26 mouse cellular contexts compared by ENCODE assay signal in the genomic region with DNA sequence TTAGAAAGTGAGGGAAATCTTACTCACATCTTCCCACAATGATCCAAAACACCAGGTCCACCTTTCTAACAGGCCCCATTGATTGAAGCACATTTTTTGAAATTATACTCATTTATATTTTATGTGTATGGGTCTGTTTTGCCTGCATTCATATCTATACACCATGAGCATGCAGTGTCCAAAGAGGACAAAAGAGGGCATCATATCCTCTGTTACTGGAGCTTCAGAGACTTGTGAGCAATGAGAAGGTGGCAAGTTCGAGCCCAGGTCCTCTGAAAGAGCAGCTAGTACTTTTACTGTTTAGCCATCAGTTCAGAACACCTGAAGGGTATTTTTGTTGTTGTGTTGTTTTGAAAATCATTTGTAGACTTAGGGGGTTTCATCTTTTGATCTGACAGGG. TPM values are rescaled to one million over a fixed set of nuclear protein-coding genes. Genes with fewer than 3 reads are reported as not detected.
DNase-seq lines count a peak whose midpoint lies in the region; ATAC-seq and TF ChIP-seq lines count a peak whose summit lies in the region.
"Had no signal": no experiment of that assay in that cellular context is flagged by ENCODE, and none has a peak within 500 bp of the region (broad histone marks: within the 10 kb centered on the region; RNA-seq: fewer than 3 reads in every experiment).

No protein-coding gene starts in this region.

- no peaks in the 10 kb centered on the region for H3K79me2 ChIP-seq in CH12.LX (replicated peaks; ENCODE audit: control insufficient read depth, extremely low read depth, insufficient read depth, poor library complexity, severe bottlenecking)

- DNase-seq in heart, adult 11 months, result peak; percentile 29
- no peak for DNase-seq in heart, embryonic 10.5 days (ENCODE audit: low spot score)
- DNase-seq in 3T3-L1 (ENCODE audit: low read depth, low spot score), result peak; percentile 35
- no peak for DNase-seq in CH12.LX (ENCODE audit: extremely low read depth)
- DNase-seq in naive thymus-derived CD4-positive, alpha-beta T cell, adult 2 months (ENCODE audit: low read depth), result peak; percentile 8
- DNase-seq: adrenal gland, postnatal 10 days; adrenal gland, postnatal 36 days; embryo, embryonic 11 days; gastrocnemius, postnatal 10 days; gastrocnemius, postnatal 36 days; heart, adult 18-20 months; kidney, adult 18-20 months had no signal

- H3K4me2 ChIP-seq in CH12.LX (ENCODE audit: insufficient read depth, low read depth, poor library complexity, severe bottlenecking), result no peak overlapping the region
- H3K4me2 ChIP-seq in hindbrain, embryonic 16.5 days (ENCODE audit: low read length), result no peak overlapping the region
- H3K4me2 ChIP-seq: embryonic facial prominence, embryonic 13.5 days; forebrain, embryonic 13.5 days; heart, embryonic 11.5 days; hindbrain, embryonic 12.5 days; hindbrain, embryonic 15.5 days had no signal

- H3K4me1 ChIP-seq in heart, embryonic 10.5 days, result no peaks in the 10 kb centered on the region
- H3K4me1 ChIP-seq in CH12.LX (ENCODE audit: control insufficient read depth in 1 of 2, insufficient read depth in 2 of 2), result peaks cover 11 to 36% of the 10 kb centered on the region in 2 experiments
- H3K4me1 ChIP-seq in hindbrain, embryonic 16.5 days (ENCODE audit: control insufficient read depth, insufficient read depth, low read depth, low read length), result no peaks in the 10 kb centered on the region; the same call in 1 of the 2 replicates
- H3K4me1 ChIP-seq: hindbrain, embryonic 12.5 days had no signal

- H3K36me3 ChIP-seq in heart, embryonic 10.5 days, result no peaks in the 10 kb centered on the region
- no peaks in the 10 kb centered on the region for H3K36me3 ChIP-seq in CH12.LX (replicated peaks in 1 of 2; ENCODE audit: control insufficient read depth in 1 of 2, insufficient read depth in 1 of 2, low read length in 1 of 2)
- H3K36me3 ChIP-seq in hindbrain, embryonic 16.5 days (ENCODE audit: control insufficient read depth, insufficient read depth, low read length), result no peaks in the 10 kb centered on the region
- H3K36me3 ChIP-seq: embryonic facial prominence, embryonic 10.5 days; embryonic facial prominence, embryonic 13.5 days; forebrain, embryonic 10.5 days; G1E; hindbrain, embryonic 12.5 days; hindbrain, embryonic 15.5 days had no signal

- peak; percentile 58 for TF ChIP-seq RAD21 in CH12.LX (IDR thresholded peaks at IDR 0.05; ENCODE audit: low read depth, low read length)

- no peak for TF ChIP-seq EP300 in CH12.LX (IDR thresholded peaks at IDR 0.05; ENCODE audit: low read length)

- TF ChIP-seq CTCF in CH12.LX (conservative IDR thresholded peaks at IDR 0.05 in 1 of 2, IDR thresholded peaks at IDR 0.05 in 1 of 2; ENCODE audit: low read depth in 2 of 2, low read length in 2 of 2), result peak in 1 of 2 experiments; percentile 56; a peak in 2 of 4 replicates

- dilution Hi-C loops in CH12.LX (cut with MboI; ENCODE audit: extremely low pct_ligation_motif_present, extremely low pct_unique_long_range_greater_than_20kb, low sequenced_read_pairs), result no loop called here

- H3K27ac ChIP-seq in heart, embryonic 10.5 days, result no peak overlapping the region
- no peak overlapping the region for H3K27ac ChIP-seq in CH12.LX (ENCODE audit: insufficient read depth, low read depth)
- no peak overlapping the region for H3K27ac ChIP-seq in hindbrain, embryonic 16.5 days (ENCODE audit: low read depth, low read length)
- H3K27ac ChIP-seq: embryonic facial prominence, embryonic 10.5 days; forebrain, embryonic 10.5 days; forebrain, embryonic 13.5 days; hindbrain, embryonic 12.5 days; hindbrain, embryonic 15.5 days had no signal

- H3K9ac ChIP-seq in CH12.LX (ENCODE audit: insufficient read depth, low read depth), result no peak overlapping the region
- no peak overlapping the region for H3K9ac ChIP-seq in hindbrain, embryonic 16.5 days (ENCODE audit: low read depth, low read length)
- H3K9ac ChIP-seq: embryonic facial prominence, embryonic 13.5 days; forebrain, embryonic 13.5 days; hindbrain, embryonic 12.5 days; hindbrain, embryonic 15.5 days had no signal

- TF ChIP-seq POLR2A in CH12.LX (IDR thresholded peaks at IDR 0.05; ENCODE audit: low read depth, low read length), result no peak

- H3K9me3 ChIP-seq in heart, embryonic 10.5 days, result no peaks in the 10 kb centered on the region; the same call in 1 of the 2 replicates
- H3K9me3 ChIP-seq in CH12.LX (replicated peaks; ENCODE audit: low read length), result peaks cover under 1% of the 10 kb centered on the region
- H3K9me3 ChIP-seq in hindbrain, embryonic 16.5 days (ENCODE audit: control insufficient read depth, low read length), result 0 out of 2 replicates have a peak, but pooled peaks cover under 1% of the 10 kb centered on the region
- H3K9me3 ChIP-seq: hindbrain, embryonic 12.5 days; hindbrain, embryonic 15.5 days had no signal

- H3K27me3 ChIP-seq in heart, embryonic 10.5 days (ENCODE audit: insufficient read depth, poor library complexity, severe bottlenecking), result peaks cover 13% of the 10 kb centered on the region
- H3K27me3 ChIP-seq in CH12.LX (replicated peaks), result no peaks in the 10 kb centered on the region
- H3K27me3 ChIP-seq in hindbrain, embryonic 16.5 days (replicated peaks; ENCODE audit: control insufficient read depth, insufficient read depth, low read length), result no peaks in the 10 kb centered on the region
- H3K27me3 ChIP-seq: embryonic facial prominence, embryonic 13.5 days; forebrain, embryonic 13.5 days; hindbrain, embryonic 12.5 days; hindbrain, embryonic 15.5 days; Patski had no signal

- no peak for ATAC-seq in granulocyte monocyte progenitor cell, adult 5-6 weeks (replicated peaks; ENCODE audit: poor library complexity, severe bottlenecking)
- no peak for ATAC-seq in hindbrain, embryonic 16.5 days
- ATAC-seq: forebrain, embryonic 13.5 days; forebrain, embryonic 16.5 days; inflammation-experienced regulatory T-cells, adult 6 months; Patski had no signal

- 80% methylated on average over 1 of the region's 1 CpGs for WGBS in heart, embryonic 10.5 days
- WGBS in hindbrain, embryonic 16.5 days, result 90% methylated on average over 1 of the region's 1 CpGs

- no peak overlapping the region for H3K4me3 ChIP-seq in heart, embryonic 10.5 days
- no peak overlapping the region for H3K4me3 ChIP-seq in CH12.LX (replicated peaks in 1 of 3; ENCODE audit: low read depth in 2 of 3, low read length in 2 of 3, poor library complexity in 1 of 3)
- no peak overlapping the region for H3K4me3 ChIP-seq in hindbrain, embryonic 16.5 days (ENCODE audit: low read length)
- H3K4me3 ChIP-seq: embryonic facial prominence, embryonic 10.5 days; embryonic facial prominence, embryonic 13.5 days; forebrain, embryonic 10.5 days; forebrain, embryonic 13.5 days; hindbrain, embryonic 12.5 days; hindbrain, embryonic 15.5 days had no signal

- in situ Hi-C loops in CH12.LX (cut with MboI; ENCODE audit: low pct_ligation_motif_present, low pct_unique_long_range_greater_than_20kb, low sequenced_read_pairs), result loop anchor here (5.0 kb wide), 1 partner anchor 39 kb away; no protein-coding TSS in a partner anchor

TF ChIP-seq in CH12.LX, 34 proteins besides CTCF, POLR2A, EP300 and RAD21:
- TF ChIP-seq ZKSCAN1 (IDR thresholded peaks at IDR 0.05; ENCODE audit: borderline replicate concordance, low read depth, low read length), result no peak
- peak; percentile 56 for TF ChIP-seq SMC3 (IDR thresholded peaks at IDR 0.05; ENCODE audit: low read depth, low read length)

RNA-seq across cellular contexts. Expression of gene Gm973, which starts 52.2 kb away (rescaled TPM):
- 0.16 TPM in 1 of 2 replicates, not detected in the other for polyA plus RNA-seq in heart, embryonic 10.5 days (2016; fragmentation: Nextera tagmentation; extraction: Ambion mirVana)
- total RNA-seq in CH12.LX (2012; rRNA removed), result 7.6 and 8.8 TPM in 2 replicates
- total RNA-seq in CH12.LX (2014; rRNA removed), result 2.3 and 4.3 TPM in 2 replicates
- 14.9 and 17.7 TPM in 2 replicates for polyA plus RNA-seq in CH12.LX (2012; ENCODE audit: insufficient read length, low read depth)
- total RNA-seq in granulocyte monocyte progenitor cell, adult 5-6 weeks (2014; fragmentation: Nextera tagmentation), result 0.41 and 2.8 TPM in 2 replicates
- not detected in 2 replicates for total RNA-seq in granulocyte monocyte progenitor cell, adult 5-6 weeks (2017)
- 11.3 and 11.5 TPM in 2 replicates for polyA plus RNA-seq in hindbrain, embryonic 16.5 days (2015; fragmentation: Nextera tagmentation; extraction: Ambion mirVana)
- polyA plus RNA-seq: heart, embryonic 14.5 days had no signal

Comparison
In these comparisons a context has a peak if more than half of its experiments do, and no peak if none do; other contexts are left out.
1. DNase-seq: peak in heart, adult 11 months (single experiment), 3T3-L1 (single experiment) and naive thymus-derived CD4-positive, alpha-beta T cell, adult 2 months (single experiment); none in heart, embryonic 10.5 days (single experiment) and CH12.LX (single experiment).
2. RNA of gene Gm973, which starts 52.2 kb away (polyA plus RNA-seq): 14.9 to 17.7 TPM in CH12.LX and 11.3 to 11.5 TPM in hindbrain, embryonic 16.5 days; 0.16 TPM in heart, embryonic 10.5 days; every median in the first group is over 10 times any median in the second.